Mouse (Mus musculus) embryonic facial prominence, embryonic 13.5 days (tissue): Measurements from ENCODE around the gene Zfp93. TPM values are rescaled to one million over a fixed set of nuclear protein-coding genes. Genes with fewer than 3 reads are reported as not detected.
A peak's percentile ranks its signal among the peaks of the same experiment; 100 is the strongest.

Experiments used
- ATAC-seq: fragments of 200-750 bp; cut with Nextera tagmentation; 2 replicates; pipeline ENCODE4 v1.8.0; 2017; ENCODE audit warnings: low read depth; ENCODE audit not compliant: insufficient number of reproducible peaks, insufficient read depth, low FRiP score, low TSS enrichment
- H3K27ac ChIP-seq: fragments of 300-500 bp; sonication (generic); 2 replicates; pipeline ENCODE4 v1.5.1; 2015; ENCODE audit warnings: moderate library complexity, mild to moderate bottlenecking, inconsistent platforms
- H3K27me3 ChIP-seq: fragments of 300-500 bp; sonication (generic); 2 replicates; pipeline ENCODE4 v1.6.1; 2015; ENCODE audit warnings: mild to moderate bottlenecking, inconsistent platforms
- H3K36me3 ChIP-seq: fragments of 300-500 bp; sonication (generic); 2 replicates; pipeline ENCODE4 v1.6.1; 2015; ENCODE audit warnings: mild to moderate bottlenecking, inconsistent platforms
- H3K4me1 ChIP-seq: fragments of 300-500 bp; sonication (generic); 2 replicates; pipeline ENCODE4 v1.6.1; 2015; ENCODE audit warnings: inconsistent platforms
- H3K4me2 ChIP-seq: fragments of 300-500 bp; sonication (generic); 2 replicates; pipeline ENCODE4 v1.6.1; 2015; ENCODE audit warnings: moderate library complexity, mild to moderate bottlenecking, inconsistent platforms
- H3K4me3 ChIP-seq: fragments of 300-500 bp; sonication (generic); 2 replicates; pipeline ENCODE4 v1.5.1; 2015; ENCODE audit warnings: mild to moderate bottlenecking, inconsistent platforms
- H3K9ac ChIP-seq: fragments of 300-500 bp; sonication (generic); 2 replicates; pipeline ENCODE4 v1.6.1; 2015; ENCODE audit warnings: mild to moderate bottlenecking, inconsistent platforms
- H3K9me3 ChIP-seq: fragments of 300-500 bp; sonication (generic); 2 replicates; pipeline ENCODE4 v1.6.1; 2016; ENCODE audit warnings: inconsistent platforms
- WGBS: fragments of 180-500 bp; shearing (Covaris S2); methylation state at CpG from one replicate; pipeline ENCODE4 v1.1.7; 2015; ENCODE audit warnings: mixed read lengths; 5-methylcytosine and 5-hydroxymethylcytosine counted together
- polyA plus RNA-seq: library from polyadenylated mRNA; unstranded; fragments of >200 nt; fragmentation: Nextera tagmentation; extraction: Ambion mirVana; gene quantifications from 2 replicates; pipeline ENCODE4 v1.2.1, GENCODE M21; 2015

Zfp93 gene
- polyA plus RNA-seq, 1 experiment from 2014 or later: 10.7 TPM

DNA sequence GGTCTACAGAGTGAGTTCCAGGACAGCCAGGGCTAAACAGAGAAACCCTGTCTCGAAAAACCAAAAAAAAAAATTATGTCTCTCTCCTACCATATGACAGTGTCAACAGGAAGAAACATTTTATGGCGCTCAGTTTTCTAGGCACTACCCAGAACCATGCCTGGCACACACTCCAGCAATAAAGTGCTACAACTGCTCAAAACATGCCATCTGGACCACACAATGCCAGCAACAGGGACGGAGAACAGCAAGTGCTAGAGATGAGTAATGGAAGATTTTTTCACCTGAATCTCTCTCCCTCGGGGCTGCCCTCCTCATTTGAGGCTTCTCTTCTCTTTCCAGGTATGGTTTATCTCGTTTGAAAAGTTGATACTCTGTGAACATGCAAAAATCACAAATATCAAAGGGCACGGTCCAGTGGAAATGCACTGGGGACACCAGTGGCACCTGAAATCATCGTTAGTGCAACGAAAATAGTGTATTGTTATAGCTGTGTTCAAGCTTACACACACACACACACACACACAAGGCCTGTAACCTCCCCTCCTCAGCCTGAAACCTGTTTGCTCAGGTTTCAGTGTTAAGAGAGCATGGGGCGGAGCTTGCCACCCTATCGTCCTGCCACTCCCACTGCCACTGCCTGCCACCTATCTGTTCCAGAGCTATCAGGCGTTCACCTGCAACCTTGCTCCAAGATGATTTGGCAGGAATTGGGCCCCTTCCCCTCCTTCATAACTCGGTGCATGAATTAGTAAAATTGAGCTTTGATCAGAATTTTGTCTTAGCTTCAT is 23.0 kb downstream of the Zfp93 start:
- Histone ChIP-seq H3K36me3 (peaks cover 89% of the 10 kb centered on the region), H3K9me3 (peaks cover 6% of the 10 kb centered on the region), H3K9ac (no peak overlapping the region), H3K4me1 (peaks cover 7% of the 10 kb centered on the region), H3K4me2 (no peak overlapping the region), H3K27me3 (no peaks in the 10 kb centered on the region), H3K27ac (no peak overlapping the region), H3K4me3 (no peak overlapping the region)
- WGBS: 85% methylated on average over 12 of the region's 12 CpGs
- ATAC-seq: no peak

- H3K27me3 ChIP-seq: no peaks in the 10 kb centered on the region
- H3K4me1 ChIP-seq: peaks cover 9% of the 10 kb centered on the region
- 90% methylated on average over 4 of the region's 4 CpGs for WGBS
- H3K4me2 ChIP-seq: no peak overlapping the region
- no peak overlapping the region for H3K9ac ChIP-seq
- peaks cover 76% of the 10 kb centered on the region for H3K36me3 ChIP-seq
- peaks cover 6% of the 10 kb centered on the region for H3K9me3 ChIP-seq
- H3K27ac ChIP-seq: no peak overlapping the region
- no peak for ATAC-seq
- H3K4me3 ChIP-seq: no peak overlapping the region
Measured at GRCm38 (mm10) chr7:24294763-24295162, 24.5 kb downstream of the Zfp93 start.

DNA sequence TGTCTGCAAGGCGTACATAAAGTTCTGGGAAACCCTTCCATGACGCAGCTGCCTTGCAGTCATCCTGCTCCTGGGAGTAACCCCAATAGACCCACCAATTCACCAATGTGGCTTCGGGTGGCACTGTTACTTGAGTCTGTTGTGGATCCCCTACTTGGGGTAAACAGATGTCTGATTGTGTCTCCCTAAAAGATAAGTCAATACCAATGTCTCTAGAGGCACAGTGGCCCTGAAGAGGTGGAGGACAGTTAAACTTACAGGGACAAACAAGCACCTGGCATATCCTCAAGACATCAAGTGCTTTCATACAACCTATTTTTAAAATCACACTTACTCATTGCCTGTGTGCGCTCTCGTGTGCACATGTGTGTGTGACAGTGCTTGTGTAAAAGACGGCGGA is 25.2 kb downstream of the Zfp93 start:
- Histone ChIP-seq H3K9me3 (peaks cover 6% of the 10 kb centered on the region), H3K4me3 (no peak overlapping the region), H3K27me3 (no peaks in the 10 kb centered on the region), H3K4me1 (peaks cover 11% of the 10 kb centered on the region), H3K4me2 (no peak overlapping the region), H3K36me3 (peaks cover 70% of the 10 kb centered on the region), H3K9ac (no peak overlapping the region), H3K27ac (no peak overlapping the region)
- WGBS: 98% methylated on average over 7 of the region's 7 CpGs
- no peak for ATAC-seq

GRCm38 (mm10) chr7:24296386-24296785 is 26.2 kb downstream of the Zfp93 start:
- Histone ChIP-seq H3K27ac (no peak overlapping the region), H3K36me3 (peaks cover 59% of the 10 kb centered on the region), H3K4me3 (no peak overlapping the region), H3K4me2 (no peak overlapping the region), H3K9ac (no peak overlapping the region), H3K9me3 (peaks cover 2% of the 10 kb centered on the region), H3K27me3 (no peaks in the 10 kb centered on the region), H3K4me1 (peaks cover 11% of the 10 kb centered on the region)
- 94% methylated on average over 7 of the region's 7 CpGs for WGBS
- no peak for ATAC-seq

DNA sequence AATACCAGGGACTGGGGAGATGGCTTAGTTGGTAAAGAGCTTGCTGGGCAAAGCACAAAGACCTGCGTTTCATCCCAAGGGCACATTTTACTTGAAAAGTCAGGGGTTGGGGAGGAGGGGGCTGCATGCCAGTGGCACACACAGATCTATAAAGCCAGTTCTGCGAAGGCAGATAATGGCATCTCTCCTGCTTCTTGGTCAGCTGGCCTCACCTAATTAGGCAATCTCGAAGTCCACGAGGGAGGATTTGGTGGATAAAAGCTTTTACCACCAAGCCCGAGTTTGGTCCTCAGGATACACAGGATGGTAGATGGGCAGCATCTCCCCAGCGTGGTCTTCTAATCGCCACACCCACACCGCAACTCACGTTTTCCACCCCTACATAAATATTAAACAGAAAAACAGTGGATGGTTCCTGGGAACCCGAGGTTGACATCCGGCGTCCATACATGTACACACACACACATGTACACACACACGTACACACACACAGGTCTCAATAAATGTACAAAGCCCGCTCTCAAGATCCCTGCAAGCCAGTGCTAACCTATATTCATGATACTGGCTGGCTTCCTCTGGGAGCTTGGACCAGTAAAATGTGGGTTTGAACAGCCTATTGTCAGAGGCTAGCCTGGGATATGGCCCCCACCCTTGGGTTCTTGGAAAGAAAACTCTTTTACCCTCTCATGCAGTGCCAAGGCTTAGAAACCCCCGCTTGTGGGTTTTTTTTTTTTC is 27.3 kb downstream of the Zfp93 start:
- WGBS: 91% methylated on average over 15 of the region's 15 CpGs
- peaks cover 58% of the 10 kb centered on the region for H3K36me3 ChIP-seq
- peak overlapping the region; percentile 85; the same call in 1 of the 2 replicates for H3K9ac ChIP-seq

DNA sequence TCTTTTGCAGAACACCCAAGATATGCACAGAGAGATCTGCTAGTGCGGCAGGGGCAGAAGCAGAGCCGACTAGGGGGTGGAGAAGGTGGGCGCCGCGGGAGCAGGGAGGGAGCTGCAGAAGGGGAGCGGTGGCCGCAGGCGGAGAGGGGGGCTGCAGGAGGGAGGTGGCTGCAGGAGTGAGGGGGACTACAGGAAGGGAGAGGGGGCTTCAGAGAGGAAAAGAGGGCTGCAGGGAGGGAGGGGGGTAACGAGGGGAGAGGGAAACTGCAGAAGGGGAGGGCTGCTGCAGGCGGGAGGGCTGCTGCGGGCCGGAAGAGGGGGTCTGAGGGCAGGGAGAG is 28.4 kb downstream of the Zfp93 start:
- Histone ChIP-seq H3K27ac (peak overlapping the region; percentile 98), H3K27me3 (no peaks in the 10 kb centered on the region), H3K4me2 (peak overlapping the region; percentile 88), H3K36me3 (peaks cover 58% of the 10 kb centered on the region), H3K4me1 (peaks cover 11% of the 10 kb centered on the region), H3K9ac (peak overlapping the region; percentile 85), H3K4me3 (peak overlapping the region; percentile 70), H3K9me3 (no peaks in the 10 kb centered on the region)
- WGBS: under 1% methylated on average over 12 of the region's 12 CpGs
- ATAC-seq: no peak

More for the DNA sequence above, 27.3 kb downstream of the Zfp93 start:
- ATAC-seq: no peak
- Histone ChIP-seq H3K27ac (no peak overlapping the region), H3K9me3 (no peaks in the 10 kb centered on the region), H3K4me3 (peak overlapping the region; percentile 70), H3K27me3 (no peaks in the 10 kb centered on the region), H3K4me1 (peaks cover 11% of the 10 kb centered on the region), H3K4me2 (peak overlapping the region; percentile 88)

- under 1% methylated on average over 47 of the region's 47 CpGs for WGBS
- peak overlapping the region; percentile 88 for H3K4me2 ChIP-seq
Measured at GRCm38 (mm10) chr7:24298973-24299708, 28.9 kb downstream of the Zfp93 start.

DNA sequence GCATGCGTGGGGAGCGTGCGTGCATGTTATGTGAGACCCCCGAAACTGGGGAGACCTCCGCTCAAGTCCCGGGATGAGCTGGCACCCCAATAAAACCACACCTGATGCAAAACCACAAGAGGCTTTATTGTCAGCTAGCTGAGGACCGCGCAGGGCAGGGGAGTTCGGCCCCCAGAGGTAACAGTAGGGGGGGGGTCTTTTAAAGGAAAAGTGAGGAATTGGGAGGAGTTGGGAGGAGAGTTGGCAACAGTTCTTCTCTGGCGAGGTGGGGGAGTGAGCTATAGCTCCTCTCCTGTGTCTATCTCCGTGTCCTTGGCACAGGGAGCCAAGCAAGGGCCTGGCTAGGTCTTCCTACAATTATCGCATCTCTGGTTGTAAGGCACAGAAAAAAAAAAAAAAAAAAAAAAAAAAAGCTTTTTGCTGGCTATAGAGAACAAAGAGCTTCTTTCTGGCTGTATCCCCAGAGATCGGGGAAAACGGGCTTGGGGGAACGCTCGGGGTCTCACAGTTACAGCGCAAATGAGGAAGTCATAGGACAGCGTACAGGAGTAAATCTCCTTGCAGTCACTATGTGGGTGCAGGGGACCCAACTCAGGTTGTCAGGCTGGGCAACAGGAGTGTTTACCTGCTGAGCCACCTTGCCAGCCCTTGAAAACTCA is 29.7 kb downstream of the Zfp93 start:
- peak overlapping the region; percentile 71 for H3K9ac ChIP-seq
- peaks cover 54% of the 10 kb centered on the region for H3K36me3 ChIP-seq
- peak overlapping the region; percentile 70 for H3K4me3 ChIP-seq
- H3K9me3 ChIP-seq: no peaks in the 10 kb centered on the region
- 0 out of 2 replicates have a peak, but pooled peaks have one; percentile 1 for ATAC-seq
- H3K4me1 ChIP-seq: peaks cover 11% of the 10 kb centered on the region
- WGBS: under 1% methylated on average over 18 of the region's 18 CpGs
- no peaks in the 10 kb centered on the region for H3K27me3 ChIP-seq
- H3K27ac ChIP-seq: peak overlapping the region; percentile 98
- peak overlapping the region; percentile 88 for H3K4me2 ChIP-seq

More at GRCm38 (mm10) chr7:24298973-24299708, 28.9 kb downstream of the Zfp93 start:
- peak overlapping the region; percentile 70 for H3K4me3 ChIP-seq
- H3K27me3 ChIP-seq: no peaks in the 10 kb centered on the region
- no peaks in the 10 kb centered on the region for H3K9me3 ChIP-seq
- ATAC-seq: peak; percentile 88
- peaks cover 57% of the 10 kb centered on the region for H3K36me3 ChIP-seq
- H3K4me1 ChIP-seq: peaks cover 11% of the 10 kb centered on the region
- H3K27ac ChIP-seq: peak overlapping the region; percentile 98
- peak overlapping the region; percentile 85 for H3K9ac ChIP-seq

DNA sequence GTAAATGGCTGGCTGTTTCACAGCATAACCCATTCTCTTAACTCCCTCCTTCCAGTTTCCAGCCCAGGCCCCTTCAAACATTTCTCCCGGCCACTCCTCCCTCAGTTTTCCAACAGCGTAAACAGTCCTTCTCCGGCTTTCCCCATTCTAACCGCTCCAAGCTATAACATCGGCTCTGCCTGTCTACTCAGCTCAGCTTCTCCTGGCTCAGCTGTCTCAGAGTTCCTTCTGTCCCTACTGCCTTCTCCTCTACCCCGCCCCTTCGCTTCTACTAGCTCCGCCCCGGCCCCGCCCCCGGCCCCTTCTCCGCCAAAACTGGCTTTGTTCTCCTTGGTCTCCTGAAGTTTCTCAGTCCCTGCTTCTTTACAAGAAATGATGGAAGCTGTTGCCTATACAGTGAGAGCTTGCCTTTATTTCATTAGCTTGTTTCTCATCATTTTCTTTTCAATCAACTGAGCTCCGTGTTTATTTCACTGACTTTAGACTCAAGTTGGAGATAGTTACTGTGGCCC is 30.6 kb downstream of the Zfp93 start, which contains the start of gene Zfp61:
Zfp61 (minus strand) TSS at position 462 of the 512 bp plus-strand sequence.
- peak within 1 kb of the TSS; percentile 70 for H3K4me3 ChIP-seq
- peak within 1 kb of the TSS; percentile 88 for H3K4me2 ChIP-seq
- H3K27me3 ChIP-seq: no peaks in the 10 kb centered on the region
- H3K9ac ChIP-seq: peak within 1 kb of the TSS; percentile 71
- peaks cover 11% of the 10 kb centered on the region for H3K4me1 ChIP-seq
- no peaks in the 10 kb centered on the region for H3K9me3 ChIP-seq
- H3K27ac ChIP-seq: peak within 1 kb of the TSS; percentile 98
- peak; percentile 70; the same call in 1 of the 2 replicates for ATAC-seq
- H3K36me3 ChIP-seq: peaks cover 46% of the 10 kb centered on the region
- 2% methylated on average over 13 of the region's 13 CpGs for WGBS

GRCm38 (mm10) chr7:24315726-24316566 is 45.7 kb downstream of the Zfp93 start:
- Histone ChIP-seq H3K36me3 (peaks cover 19% of the 10 kb centered on the region), H3K4me2 (peak overlapping the region; percentile 85), H3K27ac (peak overlapping the region; percentile 90), H3K9me3 (no peaks in the 10 kb centered on the region), H3K27me3 (no peaks in the 10 kb centered on the region), H3K4me3 (peak overlapping the region; percentile 68), H3K4me1 (peaks cover 7% of the 10 kb centered on the region), H3K9ac (peak overlapping the region; percentile 85)
- 26% methylated on average over 29 of the region's 29 CpGs for WGBS
- no peak; the same call in 1 of the 2 replicates for ATAC-seq
